Mouse (Mus musculus) midbrain, embryonic 10.5 days (tissue): ENCODE data around the gene Hoxa4. TPM values are rescaled to one million over a fixed set of nuclear protein-coding genes. Genes with fewer than 3 reads are reported as not detected.

Experiments used
- DNase-seq: peaks from one replicate; pipeline ENCODE4 v3.0.0-alpha.2; 2017; ENCODE audit warnings: low spot score
- H3K27ac ChIP-seq: fragments of 300-500 bp; sonication (generic); replicated peaks from 2 replicates; pipeline ENCODE4 v1.5.1; 2016; ENCODE audit warnings: mild to moderate bottlenecking
- H3K27me3 ChIP-seq: fragments of 300-500 bp; sonication (generic); 2 replicates; pipeline ENCODE4 v1.6.1; 2016; ENCODE audit warnings: low read depth, mild to moderate bottlenecking; ENCODE audit not compliant: poor library complexity, severe bottlenecking
- H3K36me3 ChIP-seq: fragments of 300-500 bp; sonication (generic); 2 replicates; pipeline ENCODE4 v1.6.1; 2016; ENCODE audit warnings: mild to moderate bottlenecking, moderate library complexity
- H3K4me1 ChIP-seq: fragments of 300-500 bp; sonication (generic); 2 replicates; pipeline ENCODE4 v1.6.1; 2016
- H3K4me3 ChIP-seq: fragments of 300-500 bp; sonication (generic); 2 replicates; pipeline ENCODE4 v1.5.1; 2016; ENCODE audit warnings: mild to moderate bottlenecking, moderate library complexity
- H3K9me3 ChIP-seq: fragments of 300-500 bp; sonication (generic); replicated peaks from 2 replicates; pipeline ENCODE4 v1.6.1; 2016; ENCODE audit warnings: mild to moderate bottlenecking
- WGBS: fragments of 180-500 bp; shearing (Covaris S2); methylation state at CpG from one replicate; pipeline ENCODE4 v1.1.7; 2016; 5-methylcytosine and 5-hydroxymethylcytosine counted together
- polyA plus RNA-seq: library from polyadenylated mRNA; unstranded; fragments of >200 nt; fragmentation: Nextera tagmentation; extraction: Ambion mirVana; gene quantifications from 2 replicates; pipeline ENCODE4 v1.2.1, GENCODE M21; 2016

Hoxa4 gene
- polyA plus RNA-seq, 1 experiment from 2014 or later = not detected

DNA sequence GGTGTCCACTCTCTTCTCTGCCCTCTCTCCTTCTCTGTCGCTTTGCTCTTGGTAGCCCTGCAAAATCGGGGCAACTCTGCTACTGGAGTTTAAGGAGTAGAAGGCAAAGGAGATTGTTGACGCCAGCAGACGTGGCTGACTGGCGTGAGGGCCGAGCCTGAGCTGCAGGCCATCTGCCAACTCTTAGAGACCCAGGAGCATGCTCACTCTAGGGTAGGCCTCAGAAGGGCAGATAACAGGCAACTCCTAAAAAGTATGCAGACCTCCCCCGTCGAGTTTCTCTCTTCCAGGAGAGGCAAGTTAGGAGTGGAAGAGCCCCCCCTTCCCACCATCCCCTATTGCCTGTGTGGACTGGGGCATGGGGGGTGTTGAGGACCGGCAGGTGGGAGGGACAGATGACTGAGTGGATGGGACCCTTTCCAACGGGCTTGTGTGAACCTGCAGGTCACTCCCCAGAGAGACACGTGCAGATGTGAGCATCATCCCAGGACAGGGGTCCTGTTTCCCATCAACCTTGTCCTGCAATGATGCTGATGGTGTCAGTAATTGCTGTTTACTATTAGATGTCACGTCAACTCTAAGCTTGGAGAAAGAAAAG, 32.3 kb downstream of the Hoxa4 start:
- peaks cover 100% of the 10 kb centered on the region for H3K27me3 ChIP-seq
- peak overlapping the region; percentile 71 for H3K4me3 ChIP-seq

GRCm38 (mm10) chr6:52158276-52159051, 33.1 kb downstream of the Hoxa4 start, which contains the start of gene Hoxa1:
Hoxa1 (minus strand) TSS chr6:52158317.
- peak; percentile 74 for DNase-seq
- WGBS = under 1% methylated on average over 55 of the region's 55 CpGs
- Histone ChIP-seq H3K36me3 (no peaks in the 10 kb centered on the region), H3K9me3 (no peaks in the 10 kb centered on the region), H3K27me3 (peaks cover 100% of the 10 kb centered on the region), H3K4me1 (peaks cover 26% of the 10 kb centered on the region), H3K4me3 (peak within 1 kb of the TSS; percentile 71), H3K27ac (peak within 1 kb of the TSS; percentile 14; the same call in 1 of the 2 replicates)

More for the DNA sequence above, 32.3 kb downstream of the Hoxa4 start:
- DNase-seq = peak; percentile 48
- Histone ChIP-seq H3K27ac (no peak overlapping the region; the same call in 1 of the 2 replicates), H3K36me3 (no peaks in the 10 kb centered on the region), H3K9me3 (no peaks in the 10 kb centered on the region), H3K4me1 (peaks cover 28% of the 10 kb centered on the region)
- 1% methylated on average over 12 of the region's 12 CpGs for WGBS

DNA sequence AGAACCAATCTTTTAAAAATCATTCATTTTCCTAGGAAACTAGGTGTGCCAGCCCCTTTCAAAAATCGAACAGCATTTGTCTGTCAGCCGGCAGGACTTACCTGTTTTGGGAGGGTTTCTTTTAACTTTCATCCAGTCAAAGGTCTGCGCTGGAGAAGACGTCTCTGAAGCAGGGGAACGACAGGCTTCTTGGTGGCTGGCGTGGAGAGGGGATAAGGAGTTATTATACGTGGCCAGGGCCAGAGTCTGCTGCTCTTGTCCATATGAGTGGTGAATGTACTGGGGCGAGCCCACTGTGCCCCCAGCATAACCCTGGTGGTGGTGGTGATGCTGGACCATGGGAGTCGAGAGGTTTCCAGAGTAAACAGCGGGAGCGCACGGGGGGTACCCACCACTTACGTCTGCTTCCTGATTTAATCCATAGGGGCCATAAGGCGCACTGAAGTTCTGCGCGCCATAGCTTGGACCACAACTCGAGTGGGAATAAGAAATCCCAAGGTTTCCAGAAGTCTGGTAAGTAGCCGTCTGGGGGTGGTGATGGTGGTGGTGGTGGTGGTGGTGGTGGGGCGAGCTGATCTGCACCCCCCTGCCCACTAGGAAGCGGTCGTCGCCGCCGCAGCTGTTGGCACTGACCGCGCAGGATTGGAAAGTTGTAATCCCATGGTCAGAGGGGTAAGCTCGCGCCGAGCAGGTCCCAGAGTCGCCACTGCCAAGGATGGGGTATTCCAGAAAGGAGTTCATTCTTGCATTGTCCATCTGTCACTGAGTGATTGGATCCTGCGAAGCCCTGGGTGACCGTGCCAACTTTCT, 33.9 kb downstream of the Hoxa4 start:
- no peaks in the 10 kb centered on the region for H3K9me3 ChIP-seq
- peak overlapping the region; percentile 71 for H3K4me3 ChIP-seq

GRCm38 (mm10) chr6:52156551-52157200, 34.9 kb downstream of the Hoxa4 start:
- Histone ChIP-seq H3K36me3 (no peaks in the 10 kb centered on the region), H3K27me3 (peaks cover 100% of the 10 kb centered on the region), H3K27ac (no peak overlapping the region), H3K9me3 (no peaks in the 10 kb centered on the region), H3K4me1 (peaks cover 34% of the 10 kb centered on the region), H3K4me3 (no peak overlapping the region)
- peak; percentile 36 for DNase-seq
- 1% methylated on average over 20 of the region's 20 CpGs for WGBS

More for the DNA sequence above, 33.9 kb downstream of the Hoxa4 start:
- Histone ChIP-seq H3K27ac (no peak overlapping the region), H3K36me3 (no peaks in the 10 kb centered on the region), H3K4me1 (peaks cover 29% of the 10 kb centered on the region), H3K27me3 (peaks cover 100% of the 10 kb centered on the region)
- under 1% methylated on average over 32 of the region's 32 CpGs for WGBS
- no peak for DNase-seq

DNA sequence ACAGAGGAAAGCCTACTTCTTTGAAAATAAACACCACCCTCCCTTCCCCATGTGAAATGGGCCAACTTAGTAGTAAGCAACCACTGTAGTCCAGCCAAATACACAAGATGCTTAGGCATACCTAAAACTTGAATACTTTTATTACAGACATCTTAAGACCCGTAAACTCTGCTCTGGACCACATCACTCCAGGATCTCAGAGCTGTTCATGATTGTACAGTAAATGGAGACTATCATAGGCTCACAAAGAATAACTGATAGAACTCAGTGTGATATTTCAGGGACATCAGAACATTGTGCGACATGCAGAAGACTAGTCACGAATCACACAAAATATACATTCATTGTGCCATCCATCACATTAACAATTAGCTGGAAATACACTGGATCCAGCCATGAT, 36.1 kb downstream of the Hoxa4 start:
- WGBS = 45% methylated on average over 3 of the region's 3 CpGs
- Histone ChIP-seq H3K4me3 (no peak overlapping the region), H3K36me3 (no peaks in the 10 kb centered on the region), H3K9me3 (no peaks in the 10 kb centered on the region), H3K4me1 (peaks cover 30% of the 10 kb centered on the region), H3K27me3 (peaks cover 100% of the 10 kb centered on the region), H3K27ac (no peak overlapping the region)
- DNase-seq = no peak

DNA sequence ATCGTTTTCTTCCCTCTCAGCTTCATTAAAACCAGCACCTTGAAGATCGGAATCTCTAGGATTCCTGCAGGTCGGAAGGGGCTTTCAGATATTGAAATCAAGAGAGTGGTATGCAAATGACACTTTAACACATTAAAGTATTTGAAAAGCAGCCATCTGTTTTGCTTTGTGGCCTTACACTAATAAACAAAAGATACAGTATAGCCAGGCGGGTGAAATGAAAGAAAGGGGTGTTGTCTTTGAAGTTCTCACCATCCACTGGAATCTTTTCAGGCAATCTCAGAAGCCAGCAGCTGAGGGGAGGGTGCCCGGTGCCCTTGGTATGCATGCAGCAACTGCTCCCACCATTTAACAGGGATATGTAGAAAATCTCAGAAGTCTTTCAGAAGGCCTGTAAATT, 37.5 kb downstream of the Hoxa4 start:
- Histone ChIP-seq H3K27ac (no peak overlapping the region), H3K9me3 (peaks cover 6% of the 10 kb centered on the region; the same call in 1 of the 2 replicates), H3K4me1 (peaks cover 21% of the 10 kb centered on the region), H3K36me3 (no peaks in the 10 kb centered on the region), H3K4me3 (no peak overlapping the region), H3K27me3 (peaks cover 100% of the 10 kb centered on the region)
- 2% methylated on average over 5 of the region's 5 CpGs for WGBS
- DNase-seq = peak; percentile 12

- 0% methylated on average over 6 of the region's 6 CpGs for WGBS
- Histone ChIP-seq H3K9me3 (peaks cover 6% of the 10 kb centered on the region; the same call in 1 of the 2 replicates), H3K27me3 (peaks cover 100% of the 10 kb centered on the region), H3K4me1 (peaks cover 14% of the 10 kb centered on the region), H3K36me3 (no peaks in the 10 kb centered on the region), H3K27ac (no peak overlapping the region), H3K4me3 (no peak overlapping the region)
- DNase-seq = peak; percentile 26
Measured at GRCm38 (mm10) chr6:52153270-52153669, 38.3 kb downstream of the Hoxa4 start.

DNA sequence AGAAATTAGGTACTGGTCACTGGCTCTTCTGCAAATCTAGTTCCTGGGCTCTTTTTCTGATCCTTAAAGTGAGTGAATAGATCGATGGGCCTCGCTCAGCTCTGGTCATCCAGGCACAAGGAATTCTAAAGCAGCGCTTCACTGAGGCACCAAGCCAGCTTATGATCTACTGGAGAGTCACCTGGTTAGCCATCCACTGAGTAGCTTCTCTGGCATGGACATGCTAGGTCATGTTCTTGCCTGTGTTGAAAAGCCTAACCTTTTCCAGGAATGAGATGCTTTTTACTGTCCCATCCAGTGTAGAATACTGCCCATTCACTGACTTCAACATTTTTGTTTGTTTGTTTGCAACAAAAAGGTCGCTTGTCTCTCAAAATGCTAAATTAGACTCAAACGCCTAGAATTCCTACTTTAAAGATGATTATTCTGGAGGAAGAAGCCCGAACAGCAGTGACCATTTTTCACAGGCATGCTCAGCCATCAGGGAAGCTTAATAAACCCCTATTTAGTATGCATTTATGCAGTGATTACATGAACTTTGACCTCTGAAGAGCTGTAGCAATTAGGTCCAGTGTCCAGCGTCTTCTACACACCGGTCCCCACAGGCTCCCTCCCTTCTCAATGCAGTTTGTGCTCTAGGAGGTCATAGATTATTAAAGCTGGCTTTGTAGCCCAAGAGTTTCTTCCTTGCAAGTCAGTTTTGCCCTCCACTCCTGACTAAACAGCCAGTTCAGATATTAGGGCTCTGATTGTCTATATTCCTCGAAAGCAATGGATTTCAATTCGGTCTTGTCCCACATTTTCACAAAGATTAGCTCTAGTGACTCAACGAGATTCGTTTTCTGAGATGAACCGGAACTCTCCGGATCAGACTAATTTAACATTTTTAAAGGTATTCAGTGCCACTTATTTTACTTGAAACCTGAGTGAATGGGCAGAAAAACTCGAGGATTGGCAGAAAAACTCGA, 39.0 kb downstream of the Hoxa4 start:
- DNase-seq = no peak

DNA sequence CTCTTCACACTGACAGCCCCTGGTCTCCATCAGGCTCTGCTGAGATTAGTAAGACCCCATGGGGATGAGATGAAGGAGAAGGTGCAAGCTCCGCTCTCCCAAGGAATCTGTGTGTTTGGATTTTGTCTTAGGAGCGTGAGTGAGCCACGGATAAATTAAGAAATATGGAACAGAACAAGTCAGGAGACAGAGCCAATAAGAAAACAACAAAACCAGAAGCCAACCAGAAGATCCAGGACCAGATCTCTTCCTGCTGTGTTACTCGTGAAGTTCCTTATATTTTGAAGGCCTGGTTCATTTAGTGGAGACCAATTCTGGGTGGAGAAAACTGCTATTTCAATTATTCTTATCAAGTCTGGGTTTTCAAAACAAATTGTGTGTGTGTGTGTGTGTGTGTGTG, 40.0 kb downstream of the Hoxa4 start:
- no peak overlapping the region for H3K4me3 ChIP-seq
- H3K9me3 ChIP-seq = peaks cover 6% of the 10 kb centered on the region; the same call in 1 of the 2 replicates
- H3K4me1 ChIP-seq = peaks cover 8% of the 10 kb centered on the region; the same call in 1 of the 2 replicates
- WGBS = 2% methylated on average over 4 of the region's 4 CpGs
- H3K36me3 ChIP-seq = no peaks in the 10 kb centered on the region
- peaks cover 100% of the 10 kb centered on the region for H3K27me3 ChIP-seq
- no peak for DNase-seq
- H3K27ac ChIP-seq = no peak overlapping the region

More for the DNA sequence above, 39.0 kb downstream of the Hoxa4 start:
- Histone ChIP-seq H3K4me1 (peaks cover 8% of the 10 kb centered on the region; the same call in 1 of the 2 replicates), H3K4me3 (no peak overlapping the region), H3K27me3 (peaks cover 100% of the 10 kb centered on the region), H3K27ac (no peak overlapping the region), H3K9me3 (peaks cover 6% of the 10 kb centered on the region; the same call in 1 of the 2 replicates), H3K36me3 (no peaks in the 10 kb centered on the region)
- WGBS = 4% methylated on average over 16 of the region's 16 CpGs

- Histone ChIP-seq H3K9me3 (peaks cover 6% of the 10 kb centered on the region; the same call in 1 of the 2 replicates), H3K36me3 (no peaks in the 10 kb centered on the region), H3K27ac (no peak overlapping the region), H3K27me3 (peaks cover 100% of the 10 kb centered on the region), H3K4me1 (peaks cover 8% of the 10 kb centered on the region; the same call in 1 of the 2 replicates), H3K4me3 (no peak overlapping the region; the same call in 1 of the 2 replicates)
- DNase-seq = peak; percentile 36
- WGBS = 3% methylated on average over 16 of the region's 16 CpGs
Measured at GRCm38 (mm10) chr6:52150401-52150966, 41.1 kb downstream of the Hoxa4 start.
